Mouse (Mus musculus) frontal cortex, postnatal 14 days (tissue): ENCODE results near the gene Bmp8a.
"Not testable (repeated sequence)": the region's sequence is repeated elsewhere in the genome, so short reads cannot be mapped to it uniquely, and the experiment has no call there.

ENCODE experiments used
- DNase-seq, 2 experiments: peaks; one replicate each; pipeline ENCODE4 v3.0.0; 2022; ENCODE audit warnings: low spot score in 2 of 2

Bmp8a gene

GRCm38 (mm10) chr4:123286790-123287189 is 56.3 kb downstream of the Bmp8a start:
- DNase-seq, result no peak

GRCm38 (mm10) chr4:123284731-123285624 is 58.1 kb downstream of the Bmp8a start:
- no peak for DNase-seq

GRCm38 (mm10) chr4:123283675-123284064 is 59.4 kb downstream of the Bmp8a start:
- DNase-seq, result not testable (repeated sequence)

- DNase-seq, result peak in 1 of 2 experiments; percentile 35
These were observed 60.0 kb downstream of the Bmp8a start for GRCm38 (mm10) chr4:123282915-123283674.

- peak; percentile 70 to 72 for DNase-seq
These were observed 60.6 kb downstream of the Bmp8a start for GRCm38 (mm10) chr4:123282500-123282899.

GRCm38 (mm10) chr4:123280117-123280516 is 62.9 kb downstream of the Bmp8a start:
- DNase-seq, result no peak

GRCm38 (mm10) chr4:123271063-123271462 is 72.0 kb downstream of the Bmp8a start:
- no peak for DNase-seq
